Mouse (Mus musculus) spleen, adult 18-20 months (tissue): Measurements from ENCODE around the gene Opa1.

Experiments used
- DNase-seq, 2 experiments: peaks; one replicate each; pipeline ENCODE4 v3.0.0; 2022; ENCODE audit warnings: mixed read lengths in 2 of 2

Opa1 gene

DNA sequence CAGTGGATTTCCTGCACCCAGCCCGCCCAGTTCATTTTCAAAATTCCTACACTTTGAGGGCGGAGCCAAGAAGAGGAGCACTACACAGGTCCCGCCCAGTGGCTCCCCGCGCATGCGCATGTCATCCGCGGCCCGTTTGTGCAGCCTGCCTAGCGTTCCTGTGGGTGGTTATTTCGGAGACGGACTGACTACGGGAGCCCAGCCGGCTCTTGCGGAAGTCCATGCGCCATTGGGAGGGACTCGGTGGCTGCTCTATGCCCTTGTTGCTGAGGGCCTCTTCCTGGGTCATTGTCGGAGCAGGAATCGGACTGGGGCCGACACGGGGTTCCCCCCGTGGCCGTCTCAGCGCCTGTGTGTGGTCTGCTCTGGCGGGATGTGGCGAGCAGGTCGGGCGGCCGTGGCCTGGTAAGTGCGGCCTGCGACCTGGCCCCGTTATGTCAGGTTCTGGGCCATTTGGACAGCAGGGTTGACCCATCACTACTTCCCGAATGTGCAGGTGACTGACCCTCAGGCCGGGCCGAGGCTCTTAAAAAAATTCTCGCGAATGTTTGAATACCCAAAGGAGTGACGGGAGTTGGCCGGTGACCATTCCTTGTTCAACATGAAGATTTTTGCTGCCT is at the start of gene Opa1:
Gene Opa1, plus strand, starts transcription at position 168 of the 620 bp plus-strand sequence.
- DNase-seq = peak; percentile 92 to 98

DNA sequence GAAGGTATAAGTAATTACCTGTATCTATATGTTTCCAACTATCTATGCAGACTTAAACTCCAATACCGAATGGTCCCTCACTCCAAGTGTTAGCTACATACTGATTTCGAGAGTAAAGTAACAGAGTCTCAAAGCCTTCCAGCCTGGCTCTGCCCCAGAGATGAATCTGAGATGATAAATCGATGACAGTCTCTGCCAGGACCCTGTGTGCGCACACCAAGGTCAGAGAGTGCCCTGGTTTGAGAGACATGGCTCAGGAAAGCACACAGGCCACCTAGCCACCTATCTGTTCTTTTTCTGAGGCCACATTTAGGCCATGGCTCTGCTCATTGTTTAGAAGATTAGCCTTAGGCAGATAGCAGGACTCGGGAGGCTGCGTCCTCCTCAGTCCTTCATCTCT is 45.5 kb upstream of the Opa1 start:
- no peak for DNase-seq

DNA sequence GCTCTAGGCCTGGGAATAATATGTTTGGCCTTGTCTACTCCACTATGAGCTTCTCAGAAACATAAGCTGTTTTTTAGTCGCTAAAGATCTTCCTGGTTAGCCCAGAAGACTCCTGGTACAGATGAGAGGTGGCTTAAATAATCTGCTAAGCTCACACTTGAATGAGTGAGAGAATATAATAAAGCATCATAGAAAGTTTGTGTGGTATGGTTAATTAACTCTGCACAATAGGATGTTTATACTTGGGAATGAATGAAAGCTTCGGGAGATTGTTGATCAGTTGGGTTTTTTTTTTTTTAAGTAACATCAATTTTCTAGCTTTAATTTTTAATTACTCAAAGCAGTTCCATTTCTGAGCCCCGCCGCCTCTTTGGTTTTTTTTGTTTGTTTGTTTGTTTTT is 43.3 kb upstream of the Opa1 start:
- no peak for DNase-seq

DNA sequence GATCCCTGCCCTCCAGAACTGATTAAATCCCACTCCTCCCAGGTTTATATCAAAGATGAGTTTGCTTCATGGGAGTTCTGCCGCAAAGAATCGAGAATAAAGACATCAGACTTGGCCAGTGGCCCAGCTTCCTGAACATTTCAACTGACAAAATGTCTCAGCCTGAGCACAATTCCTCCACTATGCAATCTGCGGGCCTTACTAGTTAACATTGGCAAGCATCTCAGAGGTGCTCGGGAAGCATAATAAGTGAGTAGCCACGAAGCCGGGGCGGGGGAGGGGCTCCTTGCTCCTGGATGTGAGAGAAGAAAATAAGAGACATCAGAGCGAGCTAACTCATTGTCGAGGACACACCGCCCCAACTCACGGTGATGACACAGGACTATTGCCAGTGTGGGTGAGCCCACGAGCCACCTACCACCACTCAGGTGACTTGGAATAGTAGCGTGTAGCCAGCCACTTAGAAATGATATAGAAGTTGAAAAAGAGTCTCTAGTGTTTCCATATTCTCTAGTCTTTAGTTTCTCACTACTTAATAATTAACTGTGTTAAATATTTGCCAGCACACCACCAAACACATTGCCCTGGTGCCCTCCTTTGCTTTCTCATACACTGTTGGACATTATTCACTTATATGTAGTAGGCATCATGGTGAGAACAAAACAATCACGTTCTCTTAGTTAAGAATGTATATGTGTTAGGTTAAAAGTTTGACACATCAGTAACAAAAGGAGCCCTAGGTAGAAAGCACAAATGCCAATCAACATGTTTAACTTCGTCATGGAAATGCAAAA is 42.5 kb upstream of the Opa1 start:
- DNase-seq = no peak

DNA sequence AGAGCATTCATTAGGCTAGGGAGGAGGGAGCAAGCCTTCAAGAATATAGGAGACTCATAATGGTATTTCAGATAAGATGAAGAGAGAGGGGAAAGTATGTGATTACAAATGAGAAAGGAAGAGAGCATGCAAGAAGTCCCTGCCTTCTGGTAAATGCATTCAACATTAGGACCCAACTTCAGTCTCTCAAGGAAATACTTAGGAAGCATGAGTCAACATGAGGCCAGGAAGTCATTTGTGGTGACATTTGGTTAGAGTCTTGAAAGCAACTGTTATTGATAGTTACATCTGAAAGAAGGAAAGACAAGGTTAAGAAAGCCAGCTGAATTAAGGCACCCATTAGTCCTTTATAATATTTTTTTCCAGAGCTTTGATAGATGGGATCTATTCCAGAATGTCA is 39.2 kb upstream of the Opa1 start:
- no peak for DNase-seq

DNA sequence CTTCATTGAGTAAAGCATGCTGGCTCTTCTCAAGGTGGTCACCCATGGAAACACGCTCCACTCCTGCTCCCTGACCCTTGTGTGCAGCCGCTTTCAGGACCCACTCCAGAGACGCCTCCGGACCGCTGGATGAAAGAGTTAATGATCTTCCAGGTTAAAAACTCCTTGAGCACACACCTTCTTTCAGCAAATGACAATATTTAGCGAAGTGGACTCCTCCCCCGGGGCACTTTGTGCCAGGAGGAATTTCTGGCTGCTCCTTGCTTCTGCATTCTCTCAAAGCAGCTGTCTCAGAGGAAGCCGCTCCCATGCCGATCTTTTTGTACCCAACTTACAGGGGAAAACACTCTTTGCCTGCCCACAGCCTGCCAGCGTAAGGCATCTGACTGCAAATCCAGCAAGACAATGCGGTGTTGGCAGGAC is 37.9 kb upstream of the Opa1 start:
- DNase-seq = no peak

DNA sequence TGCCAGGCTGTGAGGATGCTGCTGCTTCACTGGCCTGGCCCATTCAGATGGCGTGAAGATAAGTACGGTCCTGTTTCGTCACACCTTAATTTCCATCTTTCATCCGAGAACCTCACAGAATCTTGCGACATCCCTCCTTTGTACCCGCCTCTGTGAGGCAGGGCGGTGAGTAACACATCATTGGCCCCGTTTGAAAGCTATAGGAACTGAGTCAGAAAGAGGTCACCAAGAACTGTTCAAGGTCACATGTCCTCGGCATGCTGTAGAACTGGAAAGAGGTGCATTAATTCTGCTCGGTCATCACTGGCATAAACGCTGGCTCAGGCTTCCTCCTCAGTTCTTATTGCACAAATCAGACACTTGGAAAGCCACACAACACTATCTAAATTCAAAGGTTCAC is 34.3 kb upstream of the Opa1 start, which contains the start of gene Atp13a4:
Gene Atp13a4, minus strand, starts transcription at position 36 of the 400 bp plus-strand sequence.
- no peak for DNase-seq

DNA sequence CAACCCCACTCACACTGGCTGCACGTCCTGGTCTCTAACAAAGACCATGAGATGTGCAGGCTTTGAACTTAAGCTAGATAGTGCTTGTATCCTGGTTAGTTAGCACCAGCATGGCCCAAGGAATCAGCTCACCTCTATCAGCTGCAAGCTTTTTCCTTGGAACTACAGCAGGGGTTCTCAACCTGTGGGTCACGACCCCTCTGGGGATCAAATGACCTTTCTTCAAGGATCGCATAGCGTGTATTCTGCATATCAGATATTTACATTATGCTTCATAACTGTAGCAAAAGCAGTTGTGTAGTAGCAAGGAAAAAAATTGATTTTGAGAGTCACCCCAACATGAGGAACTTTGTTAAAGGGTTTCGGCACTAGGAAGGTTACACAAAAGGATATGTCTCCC is 19.5 kb upstream of the Opa1 start:
- DNase-seq = no peak

DNA sequence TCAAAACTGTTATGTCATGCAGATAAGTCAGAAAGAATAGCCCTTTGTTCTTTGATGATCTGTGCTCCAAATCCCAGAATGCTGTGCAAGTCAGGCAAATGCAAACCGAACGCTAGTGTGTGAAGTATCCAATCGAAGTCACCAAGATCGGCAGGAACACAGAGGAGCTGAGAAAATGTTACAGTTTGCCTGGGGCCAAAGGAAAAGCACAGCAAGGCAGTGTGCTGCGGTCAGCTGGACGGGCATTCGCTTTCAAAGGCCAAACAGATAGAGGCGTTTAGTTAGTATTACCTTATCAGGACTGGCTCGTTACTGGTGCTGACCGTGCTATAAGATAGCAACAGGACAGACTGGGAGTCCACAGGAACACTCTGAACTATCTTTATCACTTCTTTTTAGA is 18.7 kb upstream of the Opa1 start:
- no peak for DNase-seq

DNA sequence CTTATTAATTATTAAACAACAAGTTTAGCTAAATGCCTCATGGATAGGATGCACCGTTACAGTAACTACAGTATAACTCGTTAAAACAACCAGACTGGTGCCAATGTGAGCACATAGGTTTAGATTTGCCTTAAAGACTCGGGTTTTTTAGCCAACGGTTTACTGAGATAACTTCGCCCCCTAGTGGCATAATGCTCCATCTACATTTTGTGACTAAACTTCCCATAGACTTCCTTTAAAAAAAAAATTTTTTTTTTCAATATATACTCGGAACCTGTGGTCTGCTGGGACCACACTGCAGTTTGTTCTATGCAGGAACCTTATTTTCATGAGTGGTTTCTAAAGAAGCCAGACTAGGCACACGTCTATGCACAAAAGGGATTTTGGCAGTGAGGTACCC is 18.3 kb upstream of the Opa1 start:
- DNase-seq = peak in 1 of 2 experiments; percentile 7

DNA sequence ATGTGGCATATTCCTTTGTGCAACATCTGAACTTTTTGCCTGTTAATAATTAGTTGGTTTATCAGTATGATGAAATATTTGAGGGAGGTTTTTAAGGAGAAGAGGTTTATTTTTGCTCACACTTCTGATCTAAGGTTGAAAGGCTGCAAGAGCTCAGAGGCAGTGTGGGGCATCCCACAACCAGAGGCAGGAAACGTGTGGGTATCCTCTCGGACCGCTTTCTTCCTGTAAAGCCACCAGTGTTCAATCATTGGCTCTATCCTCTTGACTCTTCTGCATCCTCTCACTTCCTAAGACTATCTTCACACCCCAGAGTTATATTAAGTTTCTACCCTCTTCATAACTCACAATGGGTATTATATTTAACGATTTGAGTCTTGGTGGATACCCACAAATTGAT is 5.1 kb upstream of the Opa1 start:
- DNase-seq = no peak

DNA sequence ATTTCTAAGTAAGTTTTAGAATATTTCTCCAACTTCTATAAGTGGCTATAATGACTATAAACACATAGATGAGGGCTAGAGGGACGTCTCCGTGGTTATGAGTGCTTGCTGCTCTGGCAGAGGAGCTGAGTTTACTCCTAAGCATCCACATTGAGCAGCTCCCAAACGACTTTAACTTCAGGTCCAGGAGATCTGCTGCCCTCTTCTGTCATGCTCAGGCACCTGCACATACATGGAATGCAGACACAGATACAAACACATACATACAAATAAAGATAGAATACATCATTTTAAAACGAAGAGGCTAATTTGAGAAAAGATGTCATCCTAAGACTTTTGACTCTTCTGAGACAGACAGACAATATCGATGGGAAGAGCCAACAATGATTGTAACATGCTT is 3.5 kb upstream of the Opa1 start:
- DNase-seq = no peak

DNA sequence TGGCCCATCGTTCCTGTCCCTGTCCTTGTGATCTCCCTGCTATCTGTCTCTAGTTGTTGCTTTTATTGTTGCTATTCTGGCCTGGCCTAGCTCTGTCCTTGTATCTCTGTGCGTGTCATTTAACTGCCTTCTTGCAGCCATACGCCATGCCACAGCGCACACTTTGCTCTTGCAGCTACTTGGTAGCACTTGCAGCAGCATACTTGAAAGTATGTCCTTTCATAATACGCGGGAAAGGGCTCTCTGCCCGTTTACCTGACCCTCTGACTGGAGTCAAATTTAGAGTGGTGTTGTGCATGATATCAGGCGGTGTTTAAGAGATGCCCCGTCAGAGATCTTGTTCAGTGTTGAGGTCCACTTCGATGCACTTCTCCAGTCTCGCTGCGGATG is 648 bp downstream of the Opa1 start:
- DNase-seq = no peak

DNA sequence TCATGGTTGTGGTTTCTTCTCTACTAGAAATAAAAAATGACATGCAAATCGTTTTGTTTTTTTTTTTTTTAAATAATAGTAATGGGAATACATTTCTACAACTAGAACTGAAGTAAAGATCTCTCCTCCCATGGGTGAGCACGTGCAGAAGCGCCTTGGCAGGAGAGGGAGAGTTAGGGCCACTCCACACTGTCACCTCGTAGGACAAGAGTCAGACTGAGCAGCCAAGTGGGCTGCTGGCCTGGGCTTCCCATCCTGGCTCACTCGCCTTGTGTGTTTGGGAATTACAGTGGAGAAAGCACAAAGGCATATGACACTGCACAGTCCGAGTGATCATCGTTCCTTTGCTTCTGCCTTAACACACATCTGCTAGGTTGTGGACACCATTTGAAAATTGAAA is 13.0 kb downstream of the Opa1 start:
- DNase-seq = no peak

DNA sequence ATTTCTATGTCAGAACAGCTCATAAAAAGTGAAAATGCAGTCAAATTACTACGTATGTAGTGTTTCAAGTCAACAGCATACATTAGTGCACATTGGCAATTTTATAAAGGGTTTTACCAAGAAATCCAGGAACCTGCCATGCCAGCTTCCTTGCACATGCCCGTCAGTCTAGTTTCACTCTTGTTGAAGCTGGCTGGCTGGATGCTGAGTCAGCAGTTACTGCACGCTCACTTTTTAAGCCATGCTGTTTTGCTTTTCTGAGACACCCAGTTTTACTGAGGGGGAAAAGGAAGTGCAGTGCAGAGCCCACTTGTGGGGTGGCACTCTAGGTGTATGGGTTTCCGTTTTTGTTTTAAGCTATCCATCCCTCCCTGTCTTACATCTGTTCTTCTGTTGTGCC is 18.0 kb downstream of the Opa1 start:
- DNase-seq = no peak

DNA sequence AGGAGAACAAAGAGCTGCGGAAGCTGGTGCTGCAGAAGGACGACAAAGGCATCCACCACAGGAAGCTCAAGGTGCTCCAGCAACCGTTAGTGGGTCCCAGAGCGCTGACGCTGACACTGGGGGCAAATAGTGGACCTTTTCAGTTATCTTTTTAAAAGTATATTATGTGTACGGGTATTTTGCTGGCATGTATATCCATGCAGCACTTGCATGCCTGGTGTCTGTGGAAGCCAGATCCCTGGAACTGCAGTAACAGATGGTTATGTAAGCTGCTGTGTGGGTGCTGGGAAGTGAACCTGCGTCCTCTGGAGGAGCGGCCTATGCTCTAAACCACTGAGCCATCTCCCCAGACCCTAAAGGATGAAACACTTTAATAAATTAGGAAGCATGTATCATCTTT is 26.4 kb downstream of the Opa1 start:
- no peak for DNase-seq

DNA sequence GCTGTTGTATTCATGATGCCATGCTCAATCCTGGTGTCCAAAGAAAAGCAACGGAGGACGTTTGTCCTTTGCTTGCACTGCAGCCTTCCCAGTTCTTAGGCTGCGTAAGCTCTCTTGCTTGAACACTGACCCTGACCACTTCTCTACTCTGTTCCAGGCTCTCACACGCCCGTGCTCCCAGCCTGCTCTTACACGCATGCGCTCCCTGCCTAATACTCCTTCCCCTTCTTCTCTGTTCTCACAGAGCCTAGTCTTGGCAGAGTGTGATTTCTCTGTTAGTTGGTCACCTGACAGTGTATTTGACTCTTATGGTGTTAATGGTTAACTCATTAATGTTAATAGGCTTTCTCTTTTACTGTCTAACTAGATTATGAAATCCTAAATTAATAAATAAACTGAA is 28.0 kb downstream of the Opa1 start:
- no peak for DNase-seq

DNA sequence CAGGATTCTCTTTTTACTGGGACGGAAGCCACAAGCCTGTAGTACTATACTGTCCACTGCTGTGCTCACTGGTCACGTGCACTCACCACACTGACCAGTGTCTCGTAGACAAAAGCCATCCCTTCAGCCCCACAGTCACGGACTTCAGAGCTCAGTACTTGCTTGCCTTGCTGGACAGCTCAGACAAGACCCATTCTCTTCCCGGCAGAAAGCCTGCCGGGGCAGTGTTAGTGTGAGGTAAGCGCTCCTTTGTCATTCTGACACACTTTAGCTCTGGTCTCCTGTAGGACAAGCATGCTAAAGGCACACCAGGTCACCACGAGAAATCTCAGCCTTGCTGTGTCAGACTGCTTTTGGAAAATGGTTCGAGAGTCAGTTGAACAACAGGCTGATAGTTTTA is 35.6 kb downstream of the Opa1 start:
- DNase-seq = no peak

DNA sequence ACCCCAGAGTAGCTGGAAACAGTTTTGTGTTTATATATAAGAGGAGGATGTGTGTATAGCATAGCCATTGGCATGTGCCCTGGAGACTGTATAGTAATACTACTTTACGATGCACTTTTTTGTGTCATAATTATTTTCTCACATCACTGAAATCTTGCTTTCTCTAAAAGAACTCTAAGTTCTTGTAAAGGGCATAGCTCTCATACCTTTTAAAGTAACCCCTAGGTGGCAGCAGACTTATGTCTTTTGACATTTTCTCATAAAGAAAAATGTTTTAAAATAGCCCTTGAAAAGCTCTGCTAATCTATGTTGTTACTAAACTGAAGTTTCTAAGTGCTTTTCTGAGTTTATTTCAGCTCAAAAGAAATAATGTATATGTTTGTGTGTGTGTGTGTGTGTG is 49.9 kb downstream of the Opa1 start:
- no peak for DNase-seq

DNA sequence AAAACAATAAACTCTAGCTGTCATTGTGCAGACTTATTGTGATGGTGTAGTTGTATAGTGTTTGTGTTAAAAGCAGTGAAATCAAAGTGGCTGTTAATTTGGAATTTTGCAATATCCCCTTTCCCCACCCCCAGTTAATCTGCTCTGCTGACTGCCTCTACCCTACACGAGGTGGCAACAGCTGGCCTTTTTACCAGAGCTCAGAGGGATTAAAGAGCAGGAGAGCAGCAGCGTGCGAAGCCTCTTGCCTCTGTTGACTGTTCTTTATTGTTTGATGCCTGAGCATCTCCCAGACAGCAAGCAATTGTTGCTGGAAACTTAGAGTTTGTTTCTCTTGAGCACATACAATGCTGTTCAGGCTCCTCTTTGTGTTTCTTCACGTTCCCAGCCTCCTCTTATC is 56.6 kb downstream of the Opa1 start:
- DNase-seq = no peak

DNA sequence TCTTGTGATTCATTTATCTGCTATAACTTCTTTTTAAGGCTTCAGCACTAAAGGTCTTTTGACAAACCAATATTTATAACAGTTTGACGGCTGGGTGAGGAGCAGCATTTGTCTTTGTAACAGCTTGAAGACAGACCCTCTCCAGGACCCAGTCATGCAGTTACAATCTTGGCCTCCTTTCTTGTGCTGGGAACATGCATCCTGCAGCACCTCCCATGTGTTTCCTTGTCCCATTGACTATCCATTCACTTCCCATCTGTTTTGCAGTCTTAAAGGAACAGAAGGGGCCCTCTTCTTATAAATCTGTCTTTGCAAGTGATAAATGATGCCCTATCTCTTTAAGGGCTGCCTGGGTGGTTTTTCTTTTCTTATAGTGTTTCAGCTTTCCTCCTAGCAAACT is 63.2 kb downstream of the Opa1 start:
- no peak for DNase-seq

DNA sequence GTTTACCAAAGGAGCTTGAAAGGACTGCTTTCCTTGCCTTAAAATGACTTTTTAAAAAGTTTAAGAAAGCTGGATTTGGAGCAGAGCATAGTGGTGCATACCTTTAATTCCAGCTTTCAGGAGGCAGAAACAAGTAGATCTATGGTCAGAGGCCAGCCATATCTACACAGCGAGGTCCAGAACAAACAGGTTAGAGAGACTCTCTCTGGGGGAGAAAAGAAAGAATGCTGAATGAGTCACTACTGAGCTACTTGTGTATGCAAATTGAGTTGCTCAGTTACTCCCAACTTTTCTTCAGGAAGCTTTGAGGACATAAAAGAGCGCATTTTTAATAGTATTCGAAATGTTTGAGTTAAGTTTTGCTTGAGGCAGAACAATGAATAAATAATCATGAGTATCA is 65.7 kb downstream of the Opa1 start:
- no peak for DNase-seq

DNA sequence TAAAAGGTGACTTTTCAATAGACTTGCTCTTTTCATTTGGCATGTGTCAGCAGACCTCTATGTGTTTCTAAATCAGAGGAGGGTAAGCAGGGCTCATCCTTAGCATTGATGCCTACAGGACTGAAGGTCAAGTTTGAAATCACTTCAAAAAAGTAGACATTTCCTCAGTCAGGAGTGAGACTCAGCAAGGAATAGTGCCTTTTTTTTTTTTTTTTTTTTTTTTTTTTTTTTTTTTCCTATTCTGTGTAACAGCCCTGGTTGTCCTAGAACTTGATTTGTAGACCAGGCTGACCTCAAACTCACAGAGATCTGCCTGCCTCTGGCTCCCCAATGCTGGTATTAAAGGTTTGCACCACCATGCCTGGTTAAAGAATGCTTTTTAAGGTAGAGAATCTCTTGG is 67.1 kb downstream of the Opa1 start:
- DNase-seq = no peak

DNA sequence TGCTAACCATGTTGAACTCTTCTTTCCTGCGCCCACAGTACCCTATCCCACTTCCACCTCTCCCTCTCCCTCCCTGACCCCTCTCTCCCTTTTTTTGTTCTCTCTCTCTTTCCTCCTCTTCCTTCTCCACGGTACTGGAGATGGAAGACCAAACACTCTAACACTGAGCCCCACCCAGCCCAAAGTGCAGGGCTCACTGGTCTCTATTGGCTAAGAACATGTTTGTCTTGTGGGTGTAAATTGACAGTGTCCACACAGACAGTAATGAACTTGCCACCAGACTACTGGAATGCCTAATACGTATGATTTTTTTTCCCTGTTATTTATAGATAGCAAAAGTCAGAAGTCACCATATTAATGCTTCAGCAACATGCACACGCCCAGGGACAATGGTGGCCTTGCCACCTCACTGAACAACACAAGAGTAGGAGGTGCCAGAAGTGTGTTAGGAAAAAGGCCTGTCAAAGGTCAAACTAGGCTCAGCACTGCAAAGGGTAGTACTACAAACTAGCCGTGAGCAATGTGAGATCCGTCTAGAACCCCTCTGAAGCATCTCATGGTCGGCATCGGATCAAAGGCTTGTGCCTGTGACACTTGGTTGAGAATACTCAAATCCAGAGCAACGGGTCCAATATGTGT is 77.2 kb downstream of the Opa1 start:
- DNase-seq = no peak
